Mouse (Mus musculus) lung, embryonic 14.5 days (tissue): ENCODE measurements around the gene Vps37b. TPM values are rescaled to one million over a fixed set of nuclear protein-coding genes. Genes with fewer than 3 reads are reported as not detected.

Experiments used
- ATAC-seq: fragments of 200-750 bp; cut with Nextera tagmentation; 2 replicates; pipeline ENCODE4 v1.8.0; 2017; ENCODE audit warnings: mild to moderate bottlenecking, moderate TSS enrichment, moderate library complexity; ENCODE audit not compliant: insufficient read depth
- DNase-seq: peaks from one replicate; pipeline ENCODE4 v3.0.0-alpha.2; 2015
- H3K27ac ChIP-seq: fragments of 300-500 bp; sonication (generic); 2 replicates; pipeline ENCODE4 v1.5.1; 2014; ENCODE audit warnings: low read depth, mild to moderate bottlenecking, moderate library complexity
- H3K27me3 ChIP-seq: fragments of 300-500 bp; sonication (generic); 2 replicates; pipeline ENCODE4 v1.6.1; 2014; ENCODE audit warnings: low read length, control low read depth; ENCODE audit not compliant: insufficient read depth
- H3K36me3 ChIP-seq: fragments of 300-500 bp; sonication (generic); 2 replicates; pipeline ENCODE4 v1.6.1; 2014; ENCODE audit warnings: control low read depth; ENCODE audit not compliant: insufficient read depth
- H3K4me1 ChIP-seq: fragments of 300-500 bp; sonication (generic); 2 replicates; pipeline ENCODE4 v1.6.1; 2014; ENCODE audit warnings: antibody characterized with exemption, control low read depth; ENCODE audit not compliant: insufficient read depth
- H3K4me2 ChIP-seq: fragments of 300-500 bp; sonication (generic); 2 replicates; pipeline ENCODE4 v1.6.1; 2014; ENCODE audit warnings: mild to moderate bottlenecking
- H3K4me3 ChIP-seq: fragments of 300-500 bp; sonication (generic); 2 replicates; pipeline ENCODE4 v1.5.1; 2014; ENCODE audit warnings: low read depth, low read length
- H3K9ac ChIP-seq: fragments of 300-500 bp; sonication (generic); 2 replicates; pipeline ENCODE4 v1.6.1; 2014
- H3K9me3 ChIP-seq: fragments of 300-500 bp; sonication (generic); 2 replicates; pipeline ENCODE4 v1.6.1; 2016; ENCODE audit warnings: low read depth, low read length, control low read depth
- CTCF ChIP-seq: IDR thresholded peaks from 2 replicates; pipeline ENCODE4 v1.5.1; 2016; ENCODE audit warnings: antibody characterized with exemption, low read depth
- WGBS: fragments of 180-500 bp; shearing (Covaris S2); extraction: QIAGEN DNeasy Blood & Tissue Kit; methylation state at CpG from one replicate; pipeline ENCODE4 v1.1.7; 2014; 5-methylcytosine and 5-hydroxymethylcytosine counted together
- polyA plus RNA-seq: library from polyadenylated mRNA; unstranded; fragments of >200 nt; fragmentation: Nextera tagmentation; extraction: Ambion mirVana; gene quantifications from 2 replicates; pipeline ENCODE4 v1.2.1, GENCODE M21; 2014

Gene Vps37b
- polyA plus RNA-seq, 1 experiment from 2014 or later: 39.3 TPM

DNA sequence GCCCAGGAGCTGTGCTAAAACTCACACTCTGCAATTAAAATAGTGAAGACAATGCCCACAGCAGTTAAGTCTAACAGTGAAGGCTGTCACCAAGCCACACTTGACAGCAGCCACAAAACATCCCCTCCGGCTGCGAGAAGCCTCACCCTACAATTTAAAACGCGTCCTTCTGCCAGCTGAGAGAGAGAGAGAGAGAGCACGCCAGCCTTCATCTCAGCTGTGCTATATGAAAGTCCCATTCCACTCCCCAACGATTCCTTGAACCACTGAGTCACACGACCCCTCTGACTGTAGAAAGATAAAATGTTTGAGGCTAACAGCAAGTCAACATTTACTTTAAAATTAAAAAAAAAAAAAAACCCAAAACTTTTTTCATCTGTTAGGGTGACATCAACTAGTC is 3.4 kb downstream of the Vps37b start:
- no peaks in the 10 kb centered on the region for H3K27me3 ChIP-seq
- H3K9me3 ChIP-seq: no peaks in the 10 kb centered on the region
- H3K9ac ChIP-seq: no peak overlapping the region
- no peak for TF ChIP-seq CTCF
- DNase-seq (no peak), ATAC-seq (no peak)
- H3K27ac ChIP-seq: peak overlapping the region; percentile 54; the same call in 1 of the 2 replicates
- H3K4me1 ChIP-seq: peaks cover 20% of the 10 kb centered on the region
- H3K4me2 ChIP-seq: 0 out of 2 replicates have a peak overlapping the region, but pooled peaks have one; percentile 1
- peaks cover 15% of the 10 kb centered on the region; the same call in 1 of the 2 replicates for H3K36me3 ChIP-seq
- WGBS: 59% methylated on average over 7 of the region's 7 CpGs
- H3K4me3 ChIP-seq: no peak overlapping the region

DNA sequence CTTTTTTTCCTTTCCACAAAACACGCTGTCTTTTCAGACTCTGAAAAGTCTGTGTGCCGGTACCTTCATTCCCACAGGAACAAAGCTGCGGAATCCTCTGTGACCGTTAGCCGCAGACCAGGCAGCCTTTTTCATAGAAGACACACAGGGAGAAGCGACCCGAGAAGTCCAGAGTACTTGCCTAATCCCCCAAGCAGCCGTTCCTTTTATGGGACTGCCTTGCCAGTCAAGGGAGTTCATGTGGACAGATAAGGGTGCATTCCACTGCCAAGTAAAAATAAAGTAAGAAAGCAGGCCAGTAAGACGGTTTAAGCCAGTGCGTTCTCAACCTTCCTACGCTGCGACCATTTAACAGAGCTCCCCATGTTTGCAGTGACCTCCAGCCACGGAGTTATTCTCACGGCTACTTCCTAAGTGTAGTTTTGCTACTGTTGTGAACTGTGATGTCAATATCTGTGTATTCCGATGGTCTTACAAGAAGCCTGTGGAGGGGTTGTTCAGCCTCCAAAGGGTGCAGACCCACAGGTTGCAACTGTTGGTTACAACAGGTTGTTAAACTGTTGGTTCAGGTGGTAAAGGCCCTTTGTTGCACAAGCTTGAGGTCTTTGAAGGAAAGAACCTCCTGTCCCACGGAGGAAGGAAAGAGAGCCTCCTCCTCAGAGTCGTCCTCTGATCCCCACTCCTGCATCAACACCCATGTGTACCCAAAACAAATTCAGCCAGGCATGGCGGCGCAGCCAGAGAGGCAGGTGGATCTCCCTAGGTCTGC is 4.2 kb downstream of the Vps37b start:
- H3K4me3 ChIP-seq: no peak overlapping the region
- H3K27ac ChIP-seq: peak overlapping the region; percentile 54; the same call in 1 of the 2 replicates
- H3K9ac ChIP-seq: no peak overlapping the region
- no peaks in the 10 kb centered on the region for H3K27me3 ChIP-seq
- peaks cover 20% of the 10 kb centered on the region for H3K4me1 ChIP-seq
- 63% methylated on average over 19 of the region's 19 CpGs for WGBS
- no peaks in the 10 kb centered on the region for H3K9me3 ChIP-seq
- ATAC-seq (no peak), DNase-seq (no peak)
- H3K36me3 ChIP-seq: peaks cover 15% of the 10 kb centered on the region; the same call in 1 of the 2 replicates
- TF ChIP-seq CTCF: no peak
- peak overlapping the region; percentile 12; the same call in 1 of the 2 replicates for H3K4me2 ChIP-seq

DNA sequence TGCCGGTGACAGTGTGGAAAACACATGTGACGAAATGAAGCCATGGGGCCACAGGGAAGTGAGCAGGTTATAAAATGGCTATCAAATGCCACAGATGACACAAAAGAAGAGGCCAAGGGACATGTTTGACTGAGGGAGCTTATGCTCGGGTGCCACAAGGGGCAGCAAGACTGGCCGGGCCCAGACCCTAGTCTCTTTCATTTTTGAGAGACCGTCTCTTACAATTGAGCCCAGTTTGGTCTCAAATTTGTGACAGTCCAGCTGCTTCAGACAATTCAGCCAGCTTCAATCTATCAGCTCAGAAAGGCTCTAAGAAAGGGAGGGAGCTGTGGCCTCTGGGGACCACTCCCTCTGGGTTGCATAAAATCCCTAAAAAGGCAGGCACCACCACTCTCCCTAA is 5.5 kb downstream of the Vps37b start:
- H3K27me3 ChIP-seq: no peaks in the 10 kb centered on the region
- WGBS: 83% methylated on average over 5 of the region's 5 CpGs
- no peak overlapping the region for H3K4me2 ChIP-seq

DNA sequence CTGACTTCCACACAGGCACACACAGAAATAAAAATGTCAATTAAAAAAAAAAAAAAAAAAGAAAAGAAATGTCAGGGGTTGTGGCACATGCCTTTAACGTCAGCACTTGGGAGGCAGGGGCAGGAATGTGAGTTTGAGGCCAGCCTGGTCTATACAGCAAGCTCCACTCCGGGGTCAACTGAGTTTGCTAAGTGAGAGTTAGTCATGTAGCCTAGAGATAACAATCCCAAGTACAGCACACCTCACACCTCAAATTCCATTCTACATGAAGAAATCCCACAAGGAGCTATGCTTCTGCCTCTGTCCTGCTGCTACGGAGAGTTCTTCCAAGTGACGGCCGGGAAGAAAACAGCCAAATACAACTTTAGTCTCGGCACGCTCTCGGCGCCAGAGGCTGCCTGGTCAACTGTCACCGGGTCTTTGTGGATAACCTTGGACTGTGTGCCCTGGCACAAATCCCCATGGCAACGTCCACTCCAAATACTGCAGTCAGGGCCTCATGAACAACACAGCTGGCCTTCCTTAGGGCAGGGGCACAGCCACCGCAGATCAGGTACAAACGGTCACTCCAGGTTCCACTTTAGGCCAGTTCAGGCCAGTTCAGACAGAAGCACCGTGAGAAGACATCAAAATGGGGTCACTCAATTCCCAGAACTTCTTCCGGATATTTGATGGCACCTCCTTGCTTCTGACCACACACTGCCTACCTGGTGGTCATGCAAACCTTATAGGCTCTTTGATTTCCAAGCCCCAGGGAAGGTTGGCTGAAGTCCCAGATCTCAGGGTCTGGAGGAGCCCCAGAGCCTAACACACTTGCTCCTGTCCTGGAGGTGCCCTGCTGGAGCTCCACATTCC is 6.3 kb downstream of the Vps37b start:
- no peak for TF ChIP-seq CTCF
- H3K27me3 ChIP-seq: no peaks in the 10 kb centered on the region
- H3K4me1 ChIP-seq: peaks cover 17% of the 10 kb centered on the region
- no peaks in the 10 kb centered on the region for H3K9me3 ChIP-seq
- DNase-seq: no peak
- H3K4me3 ChIP-seq: no peak overlapping the region
- 76% methylated on average over 15 of the region's 15 CpGs for WGBS
- ATAC-seq: no peak
- peaks cover 22% of the 10 kb centered on the region; the same call in 1 of the 2 replicates for H3K36me3 ChIP-seq
- no peak overlapping the region for H3K9ac ChIP-seq
- H3K4me2 ChIP-seq: no peak overlapping the region
- 0 out of 2 replicates have a peak overlapping the region, but pooled peaks have one; percentile 33 for H3K27ac ChIP-seq

More for the DNA sequence above, 5.5 kb downstream of the Vps37b start:
- Histone ChIP-seq H3K36me3 (peaks cover 21% of the 10 kb centered on the region; the same call in 1 of the 2 replicates), H3K27ac (no peak overlapping the region), H3K9ac (no peak overlapping the region), H3K4me3 (no peak overlapping the region), H3K4me1 (peaks cover 20% of the 10 kb centered on the region), H3K9me3 (no peaks in the 10 kb centered on the region)
- DNase-seq (no peak), ATAC-seq (no peak)
- TF ChIP-seq CTCF: 0 out of 2 replicates have a peak, but pooled peaks have one; percentile 8

DNA sequence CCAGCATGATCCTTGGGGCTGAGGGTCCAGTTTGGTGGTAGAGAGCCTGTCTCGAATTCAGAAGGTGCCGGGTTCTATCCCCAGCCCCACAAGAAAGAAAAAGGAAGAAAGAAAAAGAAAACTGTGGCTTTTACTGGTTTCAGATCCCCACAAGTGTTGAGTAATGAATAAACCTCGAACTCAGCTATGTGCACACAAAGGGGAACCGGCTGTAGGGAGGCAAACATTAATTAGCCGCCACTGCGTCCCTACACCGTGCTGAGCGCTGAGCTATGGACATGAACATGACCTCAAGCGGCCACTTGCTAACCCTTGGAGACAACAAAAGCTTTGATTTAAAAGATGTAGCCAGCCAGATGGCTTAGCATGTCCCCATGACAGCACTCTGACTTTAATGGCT is 6.9 kb downstream of the Vps37b start:
- Histone ChIP-seq H3K27ac (no peak overlapping the region), H3K4me3 (no peak overlapping the region), H3K27me3 (no peaks in the 10 kb centered on the region), H3K4me1 (peaks cover 13% of the 10 kb centered on the region), H3K9me3 (no peaks in the 10 kb centered on the region), H3K4me2 (no peak overlapping the region), H3K9ac (no peak overlapping the region), H3K36me3 (peaks cover 22% of the 10 kb centered on the region; the same call in 1 of the 2 replicates)
- TF ChIP-seq CTCF: no peak
- 66% methylated on average over 9 of the region's 9 CpGs for WGBS
- ATAC-seq: no peak
- DNase-seq: no peak

DNA sequence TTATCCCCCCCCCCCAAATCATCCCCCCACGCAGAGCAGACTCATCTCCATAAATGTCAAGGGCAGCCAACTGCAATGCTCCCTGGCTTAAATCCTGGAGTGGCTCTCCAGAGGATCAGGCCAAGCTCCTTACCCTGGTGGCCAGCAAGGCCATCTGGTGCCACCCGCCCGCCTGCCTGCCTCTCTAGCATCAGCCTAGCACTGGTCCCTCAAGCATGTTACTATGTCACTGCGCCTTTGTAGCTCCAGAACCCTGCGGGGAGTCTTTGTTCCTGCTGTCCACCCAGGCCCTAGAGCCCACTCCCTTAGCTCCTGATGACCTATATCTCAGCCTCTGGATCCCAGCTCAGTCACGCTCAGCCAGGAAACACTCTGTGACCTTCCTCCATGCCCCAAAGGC is 7.4 kb downstream of the Vps37b start:
- H3K9ac ChIP-seq: no peak overlapping the region
- no peak for TF ChIP-seq CTCF
- DNase-seq (no peak), ATAC-seq (no peak)
- H3K4me2 ChIP-seq: no peak overlapping the region
- WGBS: 84% methylated on average over 6 of the region's 6 CpGs
- H3K4me3 ChIP-seq: no peak overlapping the region
- no peaks in the 10 kb centered on the region for H3K27me3 ChIP-seq
- peaks cover 22% of the 10 kb centered on the region; the same call in 1 of the 2 replicates for H3K36me3 ChIP-seq
- peaks cover 12% of the 10 kb centered on the region for H3K4me1 ChIP-seq
- H3K27ac ChIP-seq: no peak overlapping the region
- no peaks in the 10 kb centered on the region for H3K9me3 ChIP-seq

DNA sequence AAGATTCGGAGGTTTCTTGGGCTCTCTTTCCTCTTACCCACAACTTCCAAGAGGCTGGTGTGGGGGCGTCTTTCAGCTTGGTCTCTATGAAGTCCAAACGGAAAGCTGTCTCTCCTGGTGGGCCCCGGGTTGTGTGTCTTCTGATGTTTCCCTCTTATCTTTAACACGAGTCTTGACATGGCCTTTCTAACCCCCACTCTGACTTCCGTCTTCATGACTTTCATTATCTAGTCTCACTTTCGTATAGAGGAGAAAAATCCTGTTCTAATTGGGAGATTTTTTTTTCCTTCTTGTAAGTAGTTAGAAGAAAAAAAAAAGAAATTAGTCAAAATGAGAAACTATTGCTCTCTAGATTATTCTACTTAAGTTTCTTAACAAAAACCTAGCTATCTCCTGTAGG is 9.7 kb downstream of the Vps37b start:
- Histone ChIP-seq H3K9ac (no peak overlapping the region), H3K9me3 (no peaks in the 10 kb centered on the region), H3K27me3 (no peaks in the 10 kb centered on the region), H3K4me2 (no peak overlapping the region), H3K27ac (no peak overlapping the region), H3K4me1 (peaks cover 15% of the 10 kb centered on the region), H3K4me3 (no peak overlapping the region), H3K36me3 (peaks cover 19% of the 10 kb centered on the region; the same call in 1 of the 2 replicates)
- DNase-seq (no peak), ATAC-seq (no peak)
- TF ChIP-seq CTCF: no peak
- 60% methylated on average over 7 of the region's 7 CpGs for WGBS
